8 mouse cellular contexts compared by ENCODE assay signal in the genomic region with DNA sequence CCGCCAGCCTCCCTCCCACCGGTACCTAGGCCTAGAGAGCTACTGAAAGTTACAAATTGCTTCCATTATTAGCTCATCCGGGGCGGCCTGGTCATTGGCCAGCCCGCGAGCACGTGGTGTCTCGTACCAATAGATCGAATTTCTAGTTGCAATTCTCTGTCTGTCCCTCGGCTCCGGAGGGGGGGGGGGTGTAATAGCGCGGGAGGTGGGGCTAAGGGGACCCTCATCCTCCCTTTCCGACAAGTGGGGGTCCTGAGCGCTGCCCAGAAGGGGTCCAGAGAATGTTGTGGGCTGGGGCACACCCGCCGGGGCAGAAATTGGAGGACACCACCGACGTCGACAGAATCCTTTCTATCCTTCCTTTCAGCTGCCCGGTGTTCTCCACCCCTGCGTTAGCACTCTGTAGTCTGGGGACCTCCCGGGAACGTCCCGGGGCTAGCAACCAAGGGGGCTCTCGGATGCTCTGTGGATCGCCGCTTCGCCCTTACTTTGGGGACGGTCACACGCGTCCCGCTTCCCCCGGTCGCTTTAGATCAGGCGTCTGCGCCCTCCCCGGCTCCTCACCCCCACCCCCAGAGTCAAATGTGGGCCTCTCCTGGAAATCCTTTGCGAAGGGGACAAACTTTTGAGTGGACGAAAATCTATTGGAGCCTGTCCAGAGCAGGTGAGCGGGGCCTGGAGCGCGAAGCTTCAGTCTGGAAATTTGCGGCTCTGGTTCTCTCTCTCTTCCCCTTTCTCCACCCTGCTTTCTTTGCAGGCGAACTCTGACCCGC.
DNase-seq lines count a peak whose midpoint lies in the region; ATAC-seq lines count a peak whose summit lies in the region.

No protein-coding gene starts in this region.

- peaks cover 93% of the 10 kb centered on the region for H3K27me3 ChIP-seq in heart, embryonic 11.5 days (ENCODE audit: control insufficient read depth, insufficient read depth, low read length)
- peaks cover 99% of the 10 kb centered on the region for H3K27me3 ChIP-seq in heart, embryonic 13.5 days (replicated peaks)
- no peaks in the 10 kb centered on the region for H3K27me3 ChIP-seq in neural tube, embryonic 13.5 days

- no peaks in the 10 kb centered on the region for H3K9me3 ChIP-seq in heart, embryonic 11.5 days (replicated peaks; ENCODE audit: control insufficient read depth, low read length)
- no peaks in the 10 kb centered on the region for H3K9me3 ChIP-seq in heart, embryonic 13.5 days
- no peaks in the 10 kb centered on the region for H3K9me3 ChIP-seq in neural tube, embryonic 13.5 days

- peak overlapping the region; percentile 41 for H3K4me3 ChIP-seq in heart, embryonic 11.5 days (ENCODE audit: low read depth, low read length)
- H3K4me3 ChIP-seq in heart, embryonic 13.5 days: peak overlapping the region; percentile 51
- peak overlapping the region; percentile 56 for H3K4me3 ChIP-seq in neural tube, embryonic 13.5 days

- no peak overlapping the region for H3K9ac ChIP-seq in heart, embryonic 11.5 days (ENCODE audit: low read depth, low read length)
- H3K9ac ChIP-seq in heart, embryonic 13.5 days: peak overlapping the region; percentile 50
- peak overlapping the region; percentile 85 for H3K9ac ChIP-seq in neural tube, embryonic 13.5 days

- H3K36me3 ChIP-seq in heart, embryonic 11.5 days (ENCODE audit: control insufficient read depth, insufficient read depth, low read length): no peaks in the 10 kb centered on the region
- H3K36me3 ChIP-seq in heart, embryonic 13.5 days: no peaks in the 10 kb centered on the region
- H3K36me3 ChIP-seq in neural tube, embryonic 13.5 days: 0 out of 2 replicates have a peak, but pooled peaks cover 6% of the 10 kb centered on the region

- H3K4me2 ChIP-seq in heart, embryonic 11.5 days: peak overlapping the region; percentile 65
- H3K4me2 ChIP-seq in heart, embryonic 13.5 days: peak overlapping the region; percentile 73
- H3K4me2 ChIP-seq in neural tube, embryonic 13.5 days: peak overlapping the region; percentile 69

- peak; percentile 65 for ATAC-seq in heart, embryonic 11.5 days (replicated peaks; ENCODE audit: insufficient number of reproducible peaks, low FRiP score, low TSS enrichment)
- no peak for ATAC-seq in heart, embryonic 13.5 days (ENCODE audit: extremely low read depth, insufficient number of reproducible peaks, low FRiP score, low TSS enrichment)
- ATAC-seq in neural tube, embryonic 13.5 days (ENCODE audit: low read depth): peak; percentile 77

- H3K27ac ChIP-seq in heart, embryonic 11.5 days (ENCODE audit: low read depth, low read length): no peak overlapping the region
- H3K27ac ChIP-seq in heart, embryonic 13.5 days (replicated peaks): no peak overlapping the region
- peak overlapping the region; percentile 83 for H3K27ac ChIP-seq in neural tube, embryonic 13.5 days (replicated peaks)

- H3K4me1 ChIP-seq in heart, embryonic 11.5 days (ENCODE audit: control insufficient read depth, insufficient read depth, low read length): no peaks in the 10 kb centered on the region
- peaks cover 14% of the 10 kb centered on the region for H3K4me1 ChIP-seq in heart, embryonic 13.5 days
- peaks cover 96% of the 10 kb centered on the region for H3K4me1 ChIP-seq in neural tube, embryonic 13.5 days (replicated peaks)

- under 1% methylated on average over 46 of the region's 46 CpGs for WGBS in heart, embryonic 11.5 days (ENCODE audit: insufficient replicate concordance)
- WGBS in heart, embryonic 13.5 days: 1% methylated on average over 46 of the region's 46 CpGs
- 1% methylated on average over 46 of the region's 46 CpGs for WGBS in neural tube, embryonic 13.5 days

- no peak for DNase-seq in heart, postnatal 25 days (ENCODE audit: low spot score)
- DNase-seq in embryo, embryonic 10.5 days (ENCODE audit: low spot score): peak; percentile 84
- DNase-seq in kidney, postnatal 4 days: peak; percentile 69 to 79
- no peak for DNase-seq in left cerebral cortex, postnatal 4 days
- no peak for DNase-seq in frontal cortex, postnatal 36 days (ENCODE audit: low spot score in 2 of 2)

- intact Hi-C loops in heart, postnatal 25 days (cut with DNase I): no loop called here
- intact Hi-C loops in left cerebral cortex, postnatal 4 days (cut with DNase I): no loop called here

Comparison
In these comparisons a context has a peak if more than half of its experiments do, and no peak if none do; other contexts are left out.
1. DNase-seq: peak in embryo, embryonic 10.5 days (single experiment) and kidney, postnatal 4 days (2 of 2); none in heart, postnatal 25 days (single experiment), left cerebral cortex, postnatal 4 days (single experiment) and frontal cortex, postnatal 36 days (0 of 2).
2. Peak in every context shown above with its lines, with median percentiles within 50 percentile points of each other: H3K4me2 ChIP-seq and H3K4me3 ChIP-seq.